Mouse (Mus musculus): ENCODE data around the gene Creb3l2. TPM values are rescaled to one million over a fixed set of nuclear protein-coding genes. Genes with fewer than 3 reads are reported as not detected.

The Creb3l2 gene
- polyA plus RNA-seq, 1 experiment: 5.6 TPM

DNA sequence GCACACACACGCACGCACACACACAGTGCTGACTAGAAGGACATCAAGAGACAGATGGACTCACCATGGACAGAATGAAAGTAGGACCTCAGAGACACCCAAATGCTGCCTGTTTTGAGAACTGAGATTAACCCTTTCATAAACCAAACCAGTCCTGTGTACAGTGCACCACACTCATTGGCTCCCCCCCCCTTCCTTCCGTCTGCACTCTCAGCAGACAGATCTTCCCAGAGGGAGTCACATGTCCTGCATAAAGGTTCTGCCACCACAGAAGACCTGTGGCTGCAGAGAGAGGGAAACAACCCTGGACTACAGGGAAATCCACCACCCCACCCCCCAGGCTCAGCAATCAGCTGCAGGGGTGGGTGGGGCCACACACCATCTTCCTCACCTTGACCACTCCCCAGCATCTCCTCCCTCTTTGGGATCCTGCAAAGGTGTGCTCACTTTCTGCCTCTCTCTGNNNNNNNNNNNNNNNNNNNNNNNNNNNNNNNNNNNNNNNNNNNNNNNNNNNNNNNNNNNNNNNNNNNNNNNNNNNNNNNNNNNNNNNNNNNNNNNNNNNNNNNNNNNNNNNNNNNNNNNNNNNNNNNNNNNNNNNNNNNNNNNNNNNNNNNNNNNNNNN lies 12.0 kb downstream of the Creb3l2 start:
- TF ChIP-seq CTCF (IDR thresholded peaks at IDR 0.05; ENCODE audit: extremely low read depth, insufficient read depth, low read length) (no peak), POLR2A (IDR thresholded peaks at IDR 0.05; ENCODE audit: extremely low read depth, insufficient read depth, low read length) (no peak)
- no peak overlapping the region for H3K27ac ChIP-seq (ENCODE audit: insufficient read depth, low read length)
- H3K4me1 ChIP-seq (ENCODE audit: control insufficient read depth, insufficient read depth, low read length): peaks cover 7% of the 10 kb centered on the region
- no peak overlapping the region for H3K4me3 ChIP-seq (ENCODE audit: insufficient read depth, low read length)

DNA sequence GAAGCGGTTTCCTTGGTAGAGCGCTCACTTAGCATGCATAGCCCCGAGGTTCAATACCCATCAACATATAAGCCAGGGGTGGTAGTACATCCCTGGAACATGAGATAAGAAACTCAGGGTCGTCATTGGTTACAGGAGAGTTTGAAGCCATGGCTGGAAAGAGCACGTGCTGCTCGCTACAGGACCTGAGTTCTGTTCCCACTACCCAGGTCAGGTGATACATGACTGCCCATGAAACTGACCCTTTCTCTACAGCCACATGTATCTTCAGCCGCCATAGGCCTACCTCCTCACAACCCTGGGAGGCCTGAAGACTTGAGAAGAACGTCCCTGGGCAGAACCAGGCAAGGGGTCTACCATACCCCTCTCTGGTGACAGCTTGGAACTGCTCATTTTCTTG lies 13.0 kb downstream of the Creb3l2 start:
- Histone ChIP-seq H3K4me1 (ENCODE audit: control insufficient read depth, insufficient read depth, low read length) (peaks cover 7% of the 10 kb centered on the region), H3K27ac (ENCODE audit: insufficient read depth, low read length) (no peak overlapping the region), H3K4me3 (ENCODE audit: insufficient read depth, low read length) (no peak overlapping the region)
- TF ChIP-seq CTCF (IDR thresholded peaks at IDR 0.05; ENCODE audit: extremely low read depth, insufficient read depth, low read length) (no peak), POLR2A (IDR thresholded peaks at IDR 0.05; ENCODE audit: extremely low read depth, insufficient read depth, low read length) (no peak)

DNA sequence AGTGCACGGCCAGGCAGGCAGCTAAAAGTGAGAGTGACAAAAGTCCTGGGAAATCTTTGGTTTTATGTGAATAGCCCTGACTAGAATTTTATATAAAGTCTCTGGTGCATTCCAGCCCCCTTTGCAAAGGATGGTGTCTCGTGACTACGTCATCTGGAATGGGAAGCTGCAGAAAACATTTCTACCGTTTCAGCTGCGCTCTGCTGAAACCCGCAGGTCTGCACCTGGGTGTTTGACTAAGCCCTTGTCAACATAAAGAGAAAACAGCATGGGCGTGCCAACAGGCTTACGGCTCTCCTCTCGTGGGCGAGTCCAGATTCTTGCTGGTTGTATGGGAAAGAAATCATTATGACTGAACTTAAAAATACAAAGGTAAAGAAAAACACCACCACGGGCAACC lies 13.9 kb downstream of the Creb3l2 start:
- H3K4me3 ChIP-seq (ENCODE audit: insufficient read depth, low read length): no peak overlapping the region
- TF ChIP-seq POLR2A (IDR thresholded peaks at IDR 0.05; ENCODE audit: extremely low read depth, insufficient read depth, low read length) (no peak), CTCF (IDR thresholded peaks at IDR 0.05; ENCODE audit: extremely low read depth, insufficient read depth, low read length) (no peak)

DNA sequence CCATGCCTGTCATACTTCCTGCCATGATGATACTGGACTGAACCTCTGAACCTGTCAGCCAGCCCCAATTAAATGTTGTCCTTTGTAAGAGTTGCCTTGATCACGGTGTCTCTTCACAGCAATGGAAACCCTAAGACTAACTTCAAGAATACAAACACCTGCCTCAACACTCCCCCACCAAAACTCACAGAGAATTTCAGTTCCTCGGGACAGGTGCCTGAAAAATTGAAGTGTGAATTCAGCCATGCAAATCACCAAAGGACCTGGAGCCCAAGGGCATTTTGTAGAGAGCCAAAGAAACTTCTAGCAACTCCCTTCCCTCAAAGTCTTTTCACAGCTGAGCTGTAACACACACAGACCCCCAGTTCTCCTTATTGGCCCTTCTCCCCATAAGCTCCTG lies 15.3 kb downstream of the Creb3l2 start:
- Histone ChIP-seq H3K4me3 (ENCODE audit: insufficient read depth, low read length) (no peak overlapping the region), H3K4me1 (ENCODE audit: control insufficient read depth, insufficient read depth, low read length) (peaks cover 7% of the 10 kb centered on the region), H3K27ac (ENCODE audit: insufficient read depth, low read length) (no peak overlapping the region)
- TF ChIP-seq POLR2A (IDR thresholded peaks at IDR 0.05; ENCODE audit: extremely low read depth, insufficient read depth, low read length) (no peak), CTCF (IDR thresholded peaks at IDR 0.05; ENCODE audit: extremely low read depth, insufficient read depth, low read length) (no peak)

More for the DNA sequence above, 13.9 kb downstream of the Creb3l2 start:
- Histone ChIP-seq H3K4me1 (ENCODE audit: control insufficient read depth, insufficient read depth, low read length) (peaks cover 7% of the 10 kb centered on the region), H3K27ac (ENCODE audit: insufficient read depth, low read length) (no peak overlapping the region)

DNA sequence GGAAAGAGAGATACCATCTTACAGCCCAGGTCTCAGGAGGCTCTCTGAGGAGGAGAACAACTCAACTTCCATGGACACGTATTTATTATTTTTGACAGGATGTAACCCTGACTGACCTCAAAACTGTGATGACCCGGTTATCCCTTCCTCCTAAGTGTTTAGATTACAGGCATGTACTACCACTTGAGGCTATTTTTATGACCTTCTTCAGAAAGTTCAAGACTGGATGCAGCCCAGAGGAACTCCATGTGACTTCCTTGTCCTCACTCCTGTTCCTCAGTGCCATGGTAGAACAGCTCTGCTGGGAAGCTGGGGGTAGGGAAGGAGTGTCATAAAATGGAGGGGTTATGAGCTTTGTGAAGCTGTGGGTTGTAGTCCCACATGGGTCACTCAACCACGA lies 16.1 kb downstream of the Creb3l2 start:
- H3K4me3 ChIP-seq (ENCODE audit: insufficient read depth, low read length): no peak overlapping the region
- no peak for TF ChIP-seq CTCF (IDR thresholded peaks at IDR 0.05; ENCODE audit: extremely low read depth, insufficient read depth, low read length)
- no peak for TF ChIP-seq POLR2A (IDR thresholded peaks at IDR 0.05; ENCODE audit: extremely low read depth, insufficient read depth, low read length)
- peaks cover 3% of the 10 kb centered on the region; the same call in 1 of the 2 replicates for H3K4me1 ChIP-seq (ENCODE audit: control insufficient read depth, insufficient read depth, low read length)
- no peak overlapping the region for H3K27ac ChIP-seq (ENCODE audit: insufficient read depth, low read length)

DNA sequence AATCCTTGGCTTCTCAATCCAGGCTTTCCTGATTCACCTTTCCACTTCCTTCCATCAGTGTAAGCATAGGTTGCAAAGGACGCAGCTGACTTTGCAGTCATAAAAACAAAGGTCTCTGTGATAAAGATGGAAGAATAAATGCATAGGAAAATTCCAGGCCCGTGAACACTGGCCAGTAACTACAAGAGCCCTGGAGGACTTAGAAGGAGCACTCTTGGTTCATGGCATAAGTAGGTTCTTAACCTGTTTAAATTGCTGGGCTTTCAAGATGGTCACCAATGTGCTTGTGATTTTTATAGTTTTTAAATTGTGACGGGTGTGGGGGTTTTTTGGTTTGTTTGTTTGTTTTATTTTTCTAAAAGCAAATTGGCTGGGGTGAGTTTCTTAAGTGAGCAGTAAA lies 16.9 kb downstream of the Creb3l2 start:
- Histone ChIP-seq H3K27ac (ENCODE audit: insufficient read depth, low read length) (no peak overlapping the region), H3K4me3 (ENCODE audit: insufficient read depth, low read length) (no peak overlapping the region), H3K4me1 (ENCODE audit: control insufficient read depth, insufficient read depth, low read length) (peaks cover 1% of the 10 kb centered on the region)
- TF ChIP-seq POLR2A (IDR thresholded peaks at IDR 0.05; ENCODE audit: extremely low read depth, insufficient read depth, low read length) (no peak), CTCF (IDR thresholded peaks at IDR 0.05; ENCODE audit: extremely low read depth, insufficient read depth, low read length) (no peak)

DNA sequence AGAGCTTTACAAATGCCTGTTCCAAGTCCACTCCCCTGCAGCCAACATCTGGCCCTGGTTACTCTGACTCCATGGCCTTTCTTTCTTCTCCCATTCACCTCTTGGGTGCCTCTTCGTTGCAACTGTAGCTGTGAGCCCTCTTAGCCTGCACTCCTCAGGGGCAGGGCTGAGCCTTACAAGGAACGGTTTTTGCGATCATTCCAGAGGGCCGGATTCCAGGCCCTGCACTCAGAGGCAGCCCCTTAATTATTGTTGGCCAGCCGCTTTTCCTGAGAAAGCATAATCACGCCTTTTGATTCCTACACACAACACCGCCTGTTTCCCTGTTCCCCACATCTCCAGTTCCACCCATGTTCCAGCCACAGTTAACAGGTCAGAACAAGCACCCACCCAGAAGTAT lies 17.6 kb downstream of the Creb3l2 start:
- TF ChIP-seq POLR2A (IDR thresholded peaks at IDR 0.05; ENCODE audit: extremely low read depth, insufficient read depth, low read length) (no peak), CTCF (IDR thresholded peaks at IDR 0.05; ENCODE audit: extremely low read depth, insufficient read depth, low read length) (no peak)
- Histone ChIP-seq H3K27ac (ENCODE audit: insufficient read depth, low read length) (no peak overlapping the region), H3K4me3 (ENCODE audit: insufficient read depth, low read length) (no peak overlapping the region), H3K4me1 (ENCODE audit: control insufficient read depth, insufficient read depth, low read length) (peaks cover 4% of the 10 kb centered on the region)

DNA sequence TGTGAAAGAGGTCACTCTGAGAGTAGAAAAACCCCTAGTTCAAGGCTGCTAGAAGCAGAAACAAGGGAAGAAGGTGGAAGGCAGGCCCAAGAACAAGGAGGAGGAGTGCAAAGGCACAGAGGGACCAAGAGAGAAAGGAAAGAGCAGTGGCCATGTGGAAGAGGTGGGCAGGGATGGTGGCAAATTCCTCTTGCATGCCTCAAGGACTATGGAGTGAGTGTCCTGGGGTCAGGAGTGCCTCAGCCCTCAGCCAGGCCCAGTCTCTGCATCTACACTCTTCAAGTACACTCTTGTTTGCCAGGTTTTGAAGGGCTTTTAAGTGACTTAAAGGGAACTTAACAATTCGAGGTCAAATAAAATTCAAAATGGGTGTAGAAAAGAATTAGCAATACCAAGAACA lies 18.6 kb downstream of the Creb3l2 start:
- Histone ChIP-seq H3K27ac (ENCODE audit: insufficient read depth, low read length) (no peak overlapping the region), H3K4me1 (ENCODE audit: control insufficient read depth, insufficient read depth, low read length) (peaks cover 4% of the 10 kb centered on the region), H3K4me3 (ENCODE audit: insufficient read depth, low read length) (no peak overlapping the region)
- no peak for TF ChIP-seq CTCF (IDR thresholded peaks at IDR 0.05; ENCODE audit: extremely low read depth, insufficient read depth, low read length)

DNA sequence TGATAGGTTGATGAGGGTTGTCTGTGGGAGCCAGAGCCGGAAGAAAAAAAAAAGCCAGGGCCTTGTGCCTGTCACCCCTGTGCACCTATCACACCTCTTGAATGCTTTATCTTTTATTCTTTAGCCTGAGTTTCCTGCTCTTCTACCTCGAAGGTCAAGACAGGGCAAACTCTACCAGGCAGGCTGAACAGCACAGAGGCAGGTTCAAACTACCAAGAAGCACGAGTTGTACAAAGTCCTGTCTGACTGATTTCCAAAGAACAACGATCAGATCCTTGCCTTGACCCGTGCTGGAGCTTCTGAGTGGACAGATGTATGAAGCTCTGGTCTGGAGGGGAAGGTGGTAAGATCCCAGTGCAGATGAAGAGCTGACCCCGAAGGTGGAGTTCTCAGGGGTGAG lies 20.8 kb downstream of the Creb3l2 start:
- TF ChIP-seq CTCF (IDR thresholded peaks at IDR 0.05; ENCODE audit: extremely low read depth, insufficient read depth, low read length): no peak
- no peak for TF ChIP-seq POLR2A (IDR thresholded peaks at IDR 0.05; ENCODE audit: extremely low read depth, insufficient read depth, low read length)
- H3K27ac ChIP-seq (ENCODE audit: insufficient read depth, low read length): no peak overlapping the region
- no peak overlapping the region for H3K4me3 ChIP-seq (ENCODE audit: insufficient read depth, low read length)
- peaks cover 5% of the 10 kb centered on the region for H3K4me1 ChIP-seq (ENCODE audit: control insufficient read depth, insufficient read depth, low read length)

DNA sequence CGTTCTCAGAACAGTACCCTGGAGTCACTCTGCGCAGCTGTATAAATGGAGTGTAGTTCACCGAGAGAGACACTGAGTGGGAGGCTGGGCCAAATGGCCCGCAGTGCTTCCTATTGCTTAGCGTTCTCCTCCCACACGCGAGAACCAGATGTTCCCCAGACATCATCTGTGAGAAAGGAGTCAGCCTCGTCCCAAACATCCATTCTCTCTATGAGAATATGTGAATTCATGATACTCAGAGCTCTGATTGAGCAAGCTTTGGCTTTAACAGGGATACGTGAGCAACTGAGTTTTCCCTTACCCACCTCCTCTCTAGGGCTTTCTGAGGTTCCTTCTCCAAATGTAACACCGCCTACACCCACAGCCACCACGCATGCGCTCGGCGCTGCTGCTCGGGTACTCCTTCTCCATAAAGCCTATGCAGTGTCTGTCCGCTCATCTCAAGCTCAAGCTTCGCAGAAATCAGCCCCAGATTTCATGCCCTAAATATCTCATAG lies 22.5 kb downstream of the Creb3l2 start:
- H3K4me1 ChIP-seq (ENCODE audit: control insufficient read depth, insufficient read depth, low read length): peaks cover 5% of the 10 kb centered on the region
- peak overlapping the region; percentile 76 for H3K27ac ChIP-seq (ENCODE audit: insufficient read depth, low read length)
- H3K4me3 ChIP-seq (ENCODE audit: insufficient read depth, low read length): no peak overlapping the region
- peak; percentile 77 for TF ChIP-seq POLR2A (IDR thresholded peaks at IDR 0.05; ENCODE audit: extremely low read depth, insufficient read depth, low read length)
- no peak for TF ChIP-seq CTCF (IDR thresholded peaks at IDR 0.05; ENCODE audit: extremely low read depth, insufficient read depth, low read length)
